Mouse (Mus musculus): Measurements from ENCODE around the gene Gng7. TPM values are rescaled to one million over a fixed set of nuclear protein-coding genes. Genes with fewer than 3 reads are reported as not detected.

The Gng7 gene
- polyA plus RNA-seq, 1 experiment from 2014 or later, result 1.3 TPM

- Histone ChIP-seq H3K4me1 (ENCODE audit: insufficient read depth) (0 out of 2 replicates have a peak, but pooled peaks cover 6% of the 10 kb centered on the region), H3K4me2 (ENCODE audit: low read depth, low read length) (no peak overlapping the region)
Measured at GRCm38 (mm10) chr10:81010851-81011250, 3.9 kb downstream of the Gng7 start.

GRCm38 (mm10) chr10:81007240-81007639 is 7.5 kb downstream of the Gng7 start:
- 33% methylated on average over 7 of the region's 7 CpGs for WGBS (ENCODE audit: insufficient replicate concordance)
- TF ChIP-seq EP300 (IDR thresholded peaks at IDR 0.05; ENCODE audit: low read depth) (no peak), CTCF (IDR thresholded peaks at IDR 0.05; ENCODE audit: low read depth) (no peak)
- DNase-seq (no peak), ATAC-seq (no peak)
- no peak overlapping the region for H3K4me3 ChIP-seq (ENCODE audit: low read depth, low read length)
- H3K4me2 ChIP-seq (ENCODE audit: low read depth, low read length), result no peak overlapping the region
- H3K9me3 ChIP-seq (ENCODE audit: low read length), result no peaks in the 10 kb centered on the region
- H3K36me3 ChIP-seq (replicated peaks; ENCODE audit: insufficient read depth, low read length), result no peaks in the 10 kb centered on the region
- no peaks in the 10 kb centered on the region for H3K27me3 ChIP-seq (ENCODE audit: insufficient read depth, low read length)
- H3K9ac ChIP-seq (replicated peaks), result no peak overlapping the region
- no peak overlapping the region for H3K27ac ChIP-seq (ENCODE audit: low read depth)
- no peaks in the 10 kb centered on the region for H3K4me1 ChIP-seq (ENCODE audit: insufficient read depth)

More at GRCm38 (mm10) chr10:81010851-81011250, 3.9 kb downstream of the Gng7 start:
- no peak overlapping the region for H3K9ac ChIP-seq (replicated peaks)
- H3K27me3 ChIP-seq (ENCODE audit: insufficient read depth, low read length), result no peaks in the 10 kb centered on the region
- ATAC-seq (no peak), DNase-seq (no peak)
- H3K27ac ChIP-seq (ENCODE audit: low read depth), result no peak overlapping the region
- no peaks in the 10 kb centered on the region for H3K9me3 ChIP-seq (ENCODE audit: low read length)
- WGBS (ENCODE audit: insufficient replicate concordance), result 73% methylated on average over 6 of the region's 6 CpGs
- TF ChIP-seq CTCF (IDR thresholded peaks at IDR 0.05; ENCODE audit: low read depth), result no peak
- H3K4me3 ChIP-seq (ENCODE audit: low read depth, low read length), result no peak overlapping the region
- H3K36me3 ChIP-seq (replicated peaks; ENCODE audit: insufficient read depth, low read length), result no peaks in the 10 kb centered on the region

- no peak for DNase-seq
- Histone ChIP-seq H3K27me3 (ENCODE audit: insufficient read depth, low read length) (no peaks in the 10 kb centered on the region), H3K36me3 (replicated peaks; ENCODE audit: insufficient read depth, low read length) (no peaks in the 10 kb centered on the region), H3K4me1 (ENCODE audit: insufficient read depth) (no peaks in the 10 kb centered on the region), H3K4me2 (ENCODE audit: low read depth, low read length) (no peak overlapping the region), H3K9me3 (ENCODE audit: low read length) (no peaks in the 10 kb centered on the region), H3K9ac (replicated peaks) (no peak overlapping the region), H3K27ac (ENCODE audit: low read depth) (no peak overlapping the region), H3K4me3 (ENCODE audit: low read depth, low read length) (no peak overlapping the region)
- ATAC-seq, result no peak
- WGBS (ENCODE audit: insufficient replicate concordance), result 89% methylated on average over 7 of the region's 7 CpGs
- no peak for TF ChIP-seq EP300 (IDR thresholded peaks at IDR 0.05; ENCODE audit: low read depth)
- TF ChIP-seq CTCF (IDR thresholded peaks at IDR 0.05; ENCODE audit: low read depth), result no peak
Measured at GRCm38 (mm10) chr10:81006005-81006677, 8.6 kb downstream of the Gng7 start.

GRCm38 (mm10) chr10:81001161-81001560 is 13.6 kb downstream of the Gng7 start:
- H3K9ac ChIP-seq (replicated peaks), result no peak overlapping the region
- no peak overlapping the region for H3K27ac ChIP-seq (ENCODE audit: low read depth)
- H3K4me2 ChIP-seq (ENCODE audit: low read depth, low read length), result no peak overlapping the region
- H3K9me3 ChIP-seq (ENCODE audit: low read length), result no peaks in the 10 kb centered on the region
- peaks cover 7% of the 10 kb centered on the region; the same call in 1 of the 2 replicates for H3K4me1 ChIP-seq (ENCODE audit: insufficient read depth)
- WGBS (ENCODE audit: insufficient replicate concordance), result 64% methylated on average over 10 of the region's 10 CpGs
- H3K36me3 ChIP-seq (replicated peaks; ENCODE audit: insufficient read depth, low read length), result no peaks in the 10 kb centered on the region
- DNase-seq, result no peak
- TF ChIP-seq EP300 (IDR thresholded peaks at IDR 0.05; ENCODE audit: low read depth) (no peak), CTCF (IDR thresholded peaks at IDR 0.05; ENCODE audit: low read depth) (no peak)
- ATAC-seq, result no peak
- no peak overlapping the region for H3K4me3 ChIP-seq (ENCODE audit: low read depth, low read length)
- no peaks in the 10 kb centered on the region for H3K27me3 ChIP-seq (ENCODE audit: insufficient read depth, low read length)

GRCm38 (mm10) chr10:81000197-81001062 is 14.3 kb downstream of the Gng7 start:
- Histone ChIP-seq H3K4me3 (ENCODE audit: low read depth, low read length) (no peak overlapping the region), H3K36me3 (replicated peaks; ENCODE audit: insufficient read depth, low read length) (no peaks in the 10 kb centered on the region), H3K27me3 (ENCODE audit: insufficient read depth, low read length) (no peaks in the 10 kb centered on the region), H3K9me3 (ENCODE audit: low read length) (no peaks in the 10 kb centered on the region), H3K27ac (ENCODE audit: low read depth) (no peak overlapping the region), H3K9ac (replicated peaks) (no peak overlapping the region), H3K4me2 (ENCODE audit: low read depth, low read length) (no peak overlapping the region), H3K4me1 (ENCODE audit: insufficient read depth) (peaks cover 7% of the 10 kb centered on the region; the same call in 1 of the 2 replicates)
- ATAC-seq (no peak), DNase-seq (no peak)
- WGBS (ENCODE audit: insufficient replicate concordance), result 34% methylated on average over 28 of the region's 28 CpGs
- TF ChIP-seq CTCF (IDR thresholded peaks at IDR 0.05; ENCODE audit: low read depth) (no peak), EP300 (IDR thresholded peaks at IDR 0.05; ENCODE audit: low read depth) (no peak)
